Mouse (Mus musculus): Measurements from ENCODE around the gene U2af1.

- no peak for TF ChIP-seq CTCF (IDR thresholded peaks at IDR 0.05; ENCODE audit: borderline replicate concordance, insufficient read depth, low read length)
- no peak for TF ChIP-seq POLR2A (IDR thresholded peaks at IDR 0.05; ENCODE audit: low read depth, low read length)
These were observed 46.8 kb upstream of the U2af1 start for GRCm38 (mm10) chr17:31705271-31706020.
